Mouse (Mus musculus) CD4-positive, CD25-positive, alpha-beta regulatory T cell, adult 9 weeks (primary cell): Measurements from ENCODE around the gene Atad3a. TPM values are rescaled to one million over a fixed set of nuclear protein-coding genes. Genes with fewer than 3 reads are reported as not detected.

Experiments
- polyA plus RNA-seq: library from polyadenylated mRNA; unstranded; fragments of 100-300 nt; shearing (Covaris generic); gene quantifications from one replicate; pipeline ENCODE4 v1.2.1, GENCODE M21; 2017

Gene Atad3a
- 28.3 TPM for polyA plus RNA-seq

GRCm38 (mm10) chr4:155760613-155761355, at the start of gene Atad3a:
Atad3a (minus strand) TSS chr4:155761093.

GRCm38 (mm10) chr4:155802741-155803339, 41.9 kb upstream of the Atad3a start, which contains the start of gene Mrpl20:
Mrpl20 (plus strand) TSS chr4:155802878.

GRCm38 (mm10) chr4:155790021-155790489, 29.2 kb upstream of the Atad3a start, which contains the start of gene Ankrd65:
Ankrd65 (plus strand) TSS chr4:155790439.

GRCm38 (mm10) chr4:155785819-155786218, 24.9 kb upstream of the Atad3a start, which contains the start of gene Tmem88b:
Tmem88b (minus strand) TSS chr4:155785874.

GRCm38 (mm10) chr4:155774280-155774754, 13.4 kb upstream of the Atad3a start, which contains the start of gene Vwa1:
Vwa1 (minus strand) TSS chr4:155774698.

GRCm38 (mm10) chr4:155734350-155734941, 26.4 kb downstream of the Atad3a start, which contains the start of gene Tmem240:
Tmem240 (plus strand) TSS chr4:155734800.

GRCm38 (mm10) chr4:155704721-155705591, 55.9 kb downstream of the Atad3a start, which contains the start of gene Ssu72:
Ssu72 (plus strand) TSS chr4:155704800.

GRCm38 (mm10) chr4:155694111-155694481, 66.8 kb downstream of the Atad3a start, which contains the start of gene Fndc10:
Fndc10 (plus strand) TSS chr4:155694342.

Other genes with a start within 250 kb of the Atad3a start
- gene Nadk, start 198.7 kb downstream of the Atad3a start, polyA plus RNA-seq = 103 TPM
- 11.9 TPM for gene Slc35e2, start 159.7 kb downstream of the Atad3a start, polyA plus RNA-seq
- 160 TPM for gene Cdk11b, start 136.2 kb downstream of the Atad3a start, polyA plus RNA-seq
- gene Gm10563, start 115.7 kb downstream of the Atad3a start, polyA plus RNA-seq = not detected
- 0.19 TPM for gene Mmp23, start 107.7 kb downstream of the Atad3a start, polyA plus RNA-seq
- gene Mib2, start 91.9 kb downstream of the Atad3a start, polyA plus RNA-seq = 30.9 TPM
- gene Fndc10, start 66.8 kb downstream of the Atad3a start, polyA plus RNA-seq = 0.72 TPM
- 160 TPM for gene Ssu72, start 56.3 kb downstream of the Atad3a start, polyA plus RNA-seq
- gene Tmem240, start 26.3 kb downstream of the Atad3a start, polyA plus RNA-seq = 0.15 TPM
- gene Vwa1, start 13.6 kb upstream of the Atad3a start, polyA plus RNA-seq = 0.10 TPM
- gene Tmem88b, start 24.8 kb upstream of the Atad3a start, polyA plus RNA-seq = not detected
- not detected for gene Ankrd65, start 29.3 kb upstream of the Atad3a start, polyA plus RNA-seq
- 151 TPM for gene Mrpl20, start 41.8 kb upstream of the Atad3a start, polyA plus RNA-seq
- gene Ccnl2, start 51.4 kb upstream of the Atad3a start, polyA plus RNA-seq = 114 TPM
- gene Aurkaip1, start 70.2 kb upstream of the Atad3a start, polyA plus RNA-seq = 211 TPM
- gene Mxra8, start 78.6 kb upstream of the Atad3a start, polyA plus RNA-seq = 4.8 TPM
- gene Dvl1, start 86.3 kb upstream of the Atad3a start, polyA plus RNA-seq = 3.0 TPM
- 0.99 TPM for gene Tas1r3, start 102.3 kb upstream of the Atad3a start, polyA plus RNA-seq
- gene Cptp, start 108.3 kb upstream of the Atad3a start, polyA plus RNA-seq = 23.9 TPM
- 75.8 TPM for gene Ints11, start 108.5 kb upstream of the Atad3a start, polyA plus RNA-seq
- gene Pusl1, start 130.7 kb upstream of the Atad3a start, polyA plus RNA-seq = 35.9 TPM
- 5.7 TPM for gene Acap3, start 130.7 kb upstream of the Atad3a start, polyA plus RNA-seq
- 12.6 TPM for gene Ube2j2, start 182.7 kb upstream of the Atad3a start, polyA plus RNA-seq
- gene C1qtnf12, start 201.2 kb upstream of the Atad3a start, polyA plus RNA-seq = 11.2 TPM
- 0.98 TPM for gene B3galt6, start 231.6 kb upstream of the Atad3a start, polyA plus RNA-seq
- 590 TPM for gene Sdf4, start 231.8 kb upstream of the Atad3a start, polyA plus RNA-seq